Mouse (Mus musculus) cerebellum, postnatal 14 days (tissue): ENCODE measurements at regions not wholly inside any gene's neighbourhood (a gene's known extent, or its start where the extent isn't known, plus 50 kb on each side); places are given as distances from the start of the nearest gene placed in this dataset.

Source experiments
- DNase-seq, 2 experiments: peaks; one replicate each; pipeline ENCODE4 v3.0.0; 2021; ENCODE audit warnings: mixed read lengths in 2 of 2

DNA sequence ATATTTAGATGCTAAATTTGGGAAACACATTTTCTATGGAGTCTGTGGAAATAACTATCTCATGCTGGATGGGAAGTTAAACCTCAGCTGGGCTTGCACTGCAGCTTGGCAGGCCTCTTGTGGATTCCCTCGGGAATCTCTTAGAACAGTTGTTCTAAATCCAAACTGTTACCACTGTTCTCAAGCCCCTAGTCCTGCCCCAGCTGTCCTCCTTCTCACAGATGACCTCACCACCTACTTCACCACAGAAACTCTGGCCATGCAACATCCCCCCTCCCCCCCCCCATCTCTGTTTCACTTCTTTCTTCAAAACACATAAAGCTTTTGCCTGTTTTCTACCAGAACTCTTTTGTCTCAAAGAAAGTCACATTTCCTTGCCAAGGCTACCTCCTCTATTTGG lies 136.6 kb upstream of the Wdr44 start:
- DNase-seq: no peak

DNA sequence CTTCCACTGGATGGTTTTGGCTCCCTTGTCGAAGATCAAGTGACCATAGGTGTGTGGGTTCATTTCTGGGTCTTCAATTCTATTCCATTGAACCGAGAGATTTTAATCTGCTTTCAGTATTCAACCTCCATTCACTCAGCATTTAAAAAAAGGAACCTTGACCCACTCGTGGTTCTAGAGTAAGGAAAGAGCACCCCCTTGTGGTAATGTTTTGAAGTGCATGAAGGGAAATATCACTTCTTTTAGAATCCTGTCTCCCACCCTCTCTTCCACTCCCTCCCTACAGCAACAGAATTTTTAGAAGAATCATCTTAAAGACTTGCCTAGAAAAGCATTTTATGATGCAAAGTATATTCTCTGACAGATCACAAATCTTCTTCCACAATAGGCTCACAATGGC lies 127.3 kb upstream of the Wdr44 start:
- peak; percentile 30 to 62 for DNase-seq
